Mouse (Mus musculus) liver, postnatal 0 days (tissue): ENCODE data around the gene Tgm5. TPM values are rescaled to one million over a fixed set of nuclear protein-coding genes. Genes with fewer than 3 reads are reported as not detected.

ENCODE experiments used
- ATAC-seq: fragments of 200-750 bp; cut with Nextera tagmentation; 2 replicates; pipeline ENCODE4 v1.8.0; 2017; ENCODE audit warnings: mild to moderate bottlenecking, moderate library complexity
- DNase-seq: peaks from one replicate; pipeline ENCODE4 v3.0.0-alpha.2; 2016
- H3K27ac ChIP-seq: fragments of 300-500 bp; sonication (generic); 2 replicates; pipeline ENCODE4 v1.5.1; 2014; ENCODE audit warnings: antibody characterized with exemption, moderate library complexity, mild to moderate bottlenecking, low read depth
- H3K27me3 ChIP-seq: fragments of 300-500 bp; sonication (generic); 2 replicates; pipeline ENCODE4 v1.6.1; 2014; ENCODE audit warnings: low read length, control low read depth, mixed read lengths; ENCODE audit not compliant: insufficient read depth
- H3K36me3 ChIP-seq: fragments of 300-500 bp; sonication (generic); replicated peaks from 2 replicates; pipeline ENCODE4 v1.6.1; 2014; ENCODE audit warnings: mild to moderate bottlenecking, control low read depth, low read length, moderate library complexity, mixed read lengths; ENCODE audit not compliant: insufficient read depth
- H3K4me1 ChIP-seq: fragments of 300-500 bp; sonication (generic); 2 replicates; pipeline ENCODE4 v1.6.1; 2014; ENCODE audit warnings: antibody characterized with exemption, mild to moderate bottlenecking, control low read depth; ENCODE audit not compliant: insufficient read depth
- H3K4me2 ChIP-seq: fragments of 300-500 bp; sonication (generic); 2 replicates; pipeline ENCODE4 v1.6.1; 2014; ENCODE audit warnings: low read depth, mild to moderate bottlenecking, low read length, moderate library complexity, mixed read lengths
- H3K4me3 ChIP-seq: fragments of 300-500 bp; sonication (generic); 2 replicates; pipeline ENCODE4 v1.5.1; 2014; ENCODE audit warnings: low read depth, low read length
- H3K9ac ChIP-seq: fragments of 300-500 bp; sonication (generic); replicated peaks from 2 replicates; pipeline ENCODE4 v1.6.1; 2014; ENCODE audit warnings: mild to moderate bottlenecking, moderate library complexity
- H3K9me3 ChIP-seq: fragments of 300-500 bp; sonication (generic); 2 replicates; pipeline ENCODE4 v1.6.1; 2016; ENCODE audit warnings: mild to moderate bottlenecking, control low read depth, low read length, mixed read lengths
- CTCF ChIP-seq: sonication (generic); IDR thresholded peaks from 2 replicates; pipeline ENCODE4 v1.5.1; 2016; ENCODE audit warnings: antibody characterized with exemption, low read depth
- EP300 ChIP-seq: IDR thresholded peaks from 2 replicates; pipeline ENCODE4 v1.6.1; 2016; ENCODE audit warnings: antibody characterized with exemption, low read depth, mild to moderate bottlenecking
- WGBS: fragments of 180-500 bp; shearing (Covaris S2); extraction: QIAGEN DNeasy Blood & Tissue Kit; methylation state at CpG from one replicate; pipeline ENCODE4 v1.1.7; 2014; ENCODE audit not compliant: insufficient replicate concordance; 5-methylcytosine and 5-hydroxymethylcytosine counted together
- polyA plus RNA-seq: library from polyadenylated mRNA; unstranded; fragments of >200 nt; fragmentation: Nextera tagmentation; extraction: Ambion mirVana; gene quantifications from 2 replicates; pipeline ENCODE4 v1.2.1, GENCODE M21; 2015

The Tgm5 gene
- polyA plus RNA-seq, 1 experiment from 2014 or later: not detected

GRCm38 (mm10) chr2:121074747-121075146 is 10.9 kb downstream of the Tgm5 start:
- Histone ChIP-seq H3K9me3 (no peaks in the 10 kb centered on the region), H3K4me3 (no peak overlapping the region), H3K27ac (no peak overlapping the region), H3K4me2 (no peak overlapping the region), H3K4me1 (no peaks in the 10 kb centered on the region), H3K27me3 (no peaks in the 10 kb centered on the region), H3K36me3 (no peaks in the 10 kb centered on the region), H3K9ac (no peak overlapping the region)
- WGBS: 32% methylated on average over 7 of the region's 7 CpGs
- DNase-seq: no peak
- ATAC-seq: no peak
- no peak for TF ChIP-seq CTCF
- TF ChIP-seq EP300: no peak

- H3K36me3 ChIP-seq: no peaks in the 10 kb centered on the region
- WGBS: 73% methylated on average over 6 of the region's 6 CpGs
- no peaks in the 10 kb centered on the region for H3K4me1 ChIP-seq
- DNase-seq (no peak), ATAC-seq (no peak)
- no peak overlapping the region for H3K27ac ChIP-seq
- TF ChIP-seq EP300 (no peak), CTCF (no peak)
- no peak overlapping the region for H3K4me3 ChIP-seq
- no peaks in the 10 kb centered on the region for H3K27me3 ChIP-seq
- no peak overlapping the region for H3K4me2 ChIP-seq
- no peak overlapping the region for H3K9ac ChIP-seq
- no peaks in the 10 kb centered on the region for H3K9me3 ChIP-seq
These were observed 13.8 kb downstream of the Tgm5 start for GRCm38 (mm10) chr2:121071871-121072270.

GRCm38 (mm10) chr2:121069506-121069905 is 16.1 kb downstream of the Tgm5 start:
- no peak overlapping the region for H3K9ac ChIP-seq
- WGBS: 80% methylated on average over 6 of the region's 6 CpGs
- H3K4me3 ChIP-seq: no peak overlapping the region
- no peak overlapping the region for H3K27ac ChIP-seq
- TF ChIP-seq EP300: no peak
- TF ChIP-seq CTCF: no peak
- no peak for DNase-seq
- H3K9me3 ChIP-seq: no peaks in the 10 kb centered on the region
- H3K36me3 ChIP-seq: no peaks in the 10 kb centered on the region
- H3K4me1 ChIP-seq: no peaks in the 10 kb centered on the region
- no peaks in the 10 kb centered on the region for H3K27me3 ChIP-seq
- no peak overlapping the region for H3K4me2 ChIP-seq
- no peak for ATAC-seq

- Histone ChIP-seq H3K4me3 (no peak overlapping the region), H3K27ac (no peak overlapping the region), H3K4me2 (no peak overlapping the region), H3K9ac (no peak overlapping the region), H3K27me3 (no peaks in the 10 kb centered on the region), H3K4me1 (no peaks in the 10 kb centered on the region), H3K9me3 (no peaks in the 10 kb centered on the region), H3K36me3 (no peaks in the 10 kb centered on the region)
- no peak for DNase-seq
- no peak for ATAC-seq
- 51% methylated on average over 4 of the region's 4 CpGs for WGBS
- no peak for TF ChIP-seq EP300
- TF ChIP-seq CTCF: no peak
These were observed 18.5 kb downstream of the Tgm5 start for GRCm38 (mm10) chr2:121067116-121067515.

- Histone ChIP-seq H3K4me3 (no peak overlapping the region), H3K9ac (no peak overlapping the region), H3K27me3 (no peaks in the 10 kb centered on the region), H3K27ac (no peak overlapping the region), H3K4me1 (no peaks in the 10 kb centered on the region), H3K4me2 (no peak overlapping the region), H3K9me3 (no peaks in the 10 kb centered on the region), H3K36me3 (no peaks in the 10 kb centered on the region)
- ATAC-seq (no peak), DNase-seq (no peak)
- no peak for TF ChIP-seq EP300
- no peak for TF ChIP-seq CTCF
- 71% methylated on average over 2 of the region's 2 CpGs for WGBS
These were observed 24.3 kb downstream of the Tgm5 start for GRCm38 (mm10) chr2:121061315-121061714.

GRCm38 (mm10) chr2:121057997-121058396 is 27.6 kb downstream of the Tgm5 start:
- ATAC-seq: no peak
- no peak overlapping the region for H3K4me2 ChIP-seq
- 0 out of 2 replicates have a peak, but pooled peaks cover 6% of the 10 kb centered on the region for H3K4me1 ChIP-seq
- no peaks in the 10 kb centered on the region for H3K36me3 ChIP-seq
- WGBS: 56% methylated on average over 6 of the region's 6 CpGs
- no peaks in the 10 kb centered on the region for H3K9me3 ChIP-seq
- no peaks in the 10 kb centered on the region for H3K27me3 ChIP-seq
- DNase-seq: no peak
- no peak overlapping the region for H3K27ac ChIP-seq
- no peak overlapping the region for H3K9ac ChIP-seq
- no peak overlapping the region for H3K4me3 ChIP-seq
- TF ChIP-seq CTCF: no peak
- no peak for TF ChIP-seq EP300

GRCm38 (mm10) chr2:121055915-121056314 is 29.7 kb downstream of the Tgm5 start:
- Histone ChIP-seq H3K4me1 (0 out of 2 replicates have a peak, but pooled peaks cover 6% of the 10 kb centered on the region), H3K27ac (no peak overlapping the region), H3K4me2 (no peak overlapping the region), H3K9ac (no peak overlapping the region), H3K27me3 (no peaks in the 10 kb centered on the region), H3K9me3 (no peaks in the 10 kb centered on the region), H3K36me3 (no peaks in the 10 kb centered on the region), H3K4me3 (no peak overlapping the region)
- peak; percentile 90 for ATAC-seq
- DNase-seq: no peak
- TF ChIP-seq CTCF (peak; percentile 32; the same call in 1 of the 2 replicates), EP300 (no peak)
- WGBS: 60% methylated on average over 6 of the region's 6 CpGs
